Mouse (Mus musculus) embryonic fibroblast, embryonic 13.5 days (primary cell): ENCODE measurements at regions not wholly inside any gene's neighbourhood (a gene's known extent, or its start where the extent isn't known, plus 50 kb on each side); places are given as distances from the start of the nearest gene placed in this dataset.

Experiments used
- CTCF ChIP-seq: IDR thresholded peaks from 2 replicates; pipeline ENCODE4 v1.5.1; 2011; ENCODE audit warnings: mild to moderate bottlenecking, control low read depth, low read length, moderate library complexity, borderline replicate concordance; ENCODE audit not compliant: insufficient read depth
- POLR2A ChIP-seq: IDR thresholded peaks from 2 replicates; pipeline ENCODE4 v1.6.1; 2011; ENCODE audit warnings: low read depth, mild to moderate bottlenecking, control low read depth, low read length, moderate library complexity

- no peak for TF ChIP-seq POLR2A
- no peak for TF ChIP-seq CTCF
Measured at GRCm38 (mm10) chr16:50745723-50746122, 154.8 kb upstream of the Ccdc54 start.
